Mouse (Mus musculus) E14TG2a.4 (cell line): ENCODE measurements around the gene Sgms1.

Experiments used
- H3K27me3 ChIP-seq: 2 replicates; pipeline ENCODE4 v1.6.1; 2014; ENCODE audit warnings: low read length, control low read depth; ENCODE audit not compliant: insufficient read depth
- H3K36me3 ChIP-seq: 2 replicates; pipeline ENCODE4 v1.6.1; 2014; ENCODE audit warnings: low read length, control low read depth; ENCODE audit not compliant: insufficient read depth
- H3K4me1 ChIP-seq: replicated peaks from 2 replicates; pipeline ENCODE4 v1.6.1; 2014; ENCODE audit warnings: low read depth, low read length, control low read depth
- H3K4me3 ChIP-seq: replicated peaks from 2 replicates; pipeline ENCODE4 v1.5.1; 2014; ENCODE audit warnings: mild to moderate bottlenecking, low read length
- H3K9me3 ChIP-seq: 2 replicates; pipeline ENCODE4 v1.6.1; 2014; ENCODE audit warnings: low read length, control low read depth
- CTCF ChIP-seq: conservative IDR thresholded peaks from 2 replicates; pipeline ENCODE4 v1.5.1; 2014; ENCODE audit warnings: low read length
- NANOG ChIP-seq: IDR thresholded peaks from 2 replicates; pipeline ENCODE4 v1.6.1; 2014; ENCODE audit warnings: borderline replicate concordance, low read length, mixed read lengths
- POU5F1 ChIP-seq: IDR thresholded peaks from 2 replicates; pipeline ENCODE4 v1.6.1; 2014; ENCODE audit warnings: low read length, borderline replicate concordance

Sgms1 gene

DNA sequence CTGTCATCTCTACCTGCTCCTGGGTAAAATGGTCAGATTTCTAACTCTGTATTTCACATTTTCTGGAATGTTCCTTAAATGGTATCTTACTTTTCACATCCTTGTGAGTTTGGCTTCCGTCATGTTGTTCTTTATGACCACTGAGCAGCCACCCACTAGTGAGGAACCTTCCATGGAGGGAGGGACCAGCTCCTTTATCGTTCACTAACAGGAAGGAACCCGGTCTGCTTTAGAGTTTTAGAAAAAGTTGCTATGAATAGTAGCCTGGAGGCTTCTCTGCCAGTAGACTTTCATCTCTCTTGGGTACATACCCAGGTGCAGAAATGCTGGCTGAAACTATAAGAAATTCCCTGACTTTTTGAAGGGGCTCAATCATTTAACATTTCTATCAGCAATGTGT is 111.6 kb downstream of the Sgms1 start:
- no peaks in the 10 kb centered on the region for H3K9me3 ChIP-seq
- H3K4me1 ChIP-seq = peaks cover 39% of the 10 kb centered on the region
- no peaks in the 10 kb centered on the region for H3K36me3 ChIP-seq
- TF ChIP-seq CTCF (no peak), POU5F1 (no peak), NANOG (no peak)
- H3K4me3 ChIP-seq = no peak overlapping the region
- H3K27me3 ChIP-seq = no peaks in the 10 kb centered on the region

DNA sequence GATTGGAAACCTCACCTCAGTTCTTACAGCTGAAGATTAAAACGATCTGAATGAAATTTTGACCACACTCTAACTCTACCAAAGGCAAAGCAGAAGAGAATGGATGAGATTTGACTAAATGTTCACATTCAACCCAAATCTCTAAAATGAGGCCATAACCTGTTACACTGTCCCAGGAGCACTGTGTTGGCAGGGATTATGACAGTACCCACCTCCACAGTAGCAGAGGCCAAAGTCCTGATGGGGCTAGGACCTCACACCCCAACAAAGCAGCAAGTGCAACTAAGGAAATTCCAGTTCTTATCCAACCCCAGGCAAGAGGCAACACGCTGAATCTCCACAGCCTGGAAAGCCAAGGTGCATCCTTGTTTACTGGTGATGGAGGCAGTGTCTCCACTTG is 112.2 kb downstream of the Sgms1 start:
- H3K9me3 ChIP-seq = no peaks in the 10 kb centered on the region

DNA sequence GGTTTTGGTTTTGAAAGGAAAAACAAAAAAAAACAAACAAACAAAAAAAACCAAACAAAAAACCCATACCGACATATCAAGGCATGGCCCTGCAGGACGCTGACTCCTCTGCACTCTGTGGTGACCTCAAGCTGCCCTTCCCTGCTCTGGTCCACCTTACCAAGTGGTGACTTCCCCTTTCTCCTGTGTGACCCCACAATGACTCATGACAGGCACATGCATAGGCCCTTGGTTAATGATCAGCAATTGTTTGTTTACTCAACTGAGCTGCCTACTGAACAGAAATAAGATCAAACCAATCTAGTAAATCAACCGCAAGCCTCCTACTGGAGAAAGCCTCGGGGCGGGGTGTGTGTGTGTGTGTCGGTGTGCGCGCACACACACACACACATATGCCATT is 112.7 kb downstream of the Sgms1 start:
- TF ChIP-seq POU5F1 (no peak), NANOG (no peak), CTCF (no peak)
- H3K4me3 ChIP-seq = no peak overlapping the region
- H3K36me3 ChIP-seq = no peaks in the 10 kb centered on the region
- H3K27me3 ChIP-seq = no peaks in the 10 kb centered on the region
- peaks cover 50% of the 10 kb centered on the region for H3K4me1 ChIP-seq
- no peaks in the 10 kb centered on the region for H3K9me3 ChIP-seq

More for the DNA sequence above, 112.2 kb downstream of the Sgms1 start:
- TF ChIP-seq CTCF = no peak
- no peak for TF ChIP-seq POU5F1
- TF ChIP-seq NANOG = no peak
- no peaks in the 10 kb centered on the region for H3K36me3 ChIP-seq
- no peaks in the 10 kb centered on the region for H3K27me3 ChIP-seq
- H3K4me3 ChIP-seq = no peak overlapping the region
- peaks cover 45% of the 10 kb centered on the region for H3K4me1 ChIP-seq

DNA sequence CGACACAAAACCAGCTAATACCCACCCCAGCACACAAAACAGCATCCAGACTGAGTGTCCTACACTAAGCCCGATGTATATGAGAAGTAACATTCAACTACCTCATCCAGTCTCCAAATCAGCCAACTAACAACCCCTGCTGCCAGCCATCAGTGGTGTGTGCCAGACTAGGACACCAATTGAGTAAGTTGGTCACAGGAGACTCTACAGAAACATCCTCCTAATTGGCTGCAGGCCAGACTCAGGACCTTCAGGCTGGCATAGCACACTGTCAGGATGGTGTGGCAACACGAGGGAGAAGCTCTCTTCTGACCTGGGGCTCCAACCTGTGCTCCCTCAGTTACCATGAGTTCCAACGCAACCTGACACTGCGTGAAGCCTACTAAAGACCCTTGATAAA is 113.3 kb downstream of the Sgms1 start:
- H3K9me3 ChIP-seq = no peaks in the 10 kb centered on the region
- no peak overlapping the region for H3K4me3 ChIP-seq
- no peaks in the 10 kb centered on the region for H3K27me3 ChIP-seq
- no peaks in the 10 kb centered on the region for H3K36me3 ChIP-seq
- TF ChIP-seq POU5F1 (no peak), NANOG (no peak)
- peaks cover 55% of the 10 kb centered on the region for H3K4me1 ChIP-seq

DNA sequence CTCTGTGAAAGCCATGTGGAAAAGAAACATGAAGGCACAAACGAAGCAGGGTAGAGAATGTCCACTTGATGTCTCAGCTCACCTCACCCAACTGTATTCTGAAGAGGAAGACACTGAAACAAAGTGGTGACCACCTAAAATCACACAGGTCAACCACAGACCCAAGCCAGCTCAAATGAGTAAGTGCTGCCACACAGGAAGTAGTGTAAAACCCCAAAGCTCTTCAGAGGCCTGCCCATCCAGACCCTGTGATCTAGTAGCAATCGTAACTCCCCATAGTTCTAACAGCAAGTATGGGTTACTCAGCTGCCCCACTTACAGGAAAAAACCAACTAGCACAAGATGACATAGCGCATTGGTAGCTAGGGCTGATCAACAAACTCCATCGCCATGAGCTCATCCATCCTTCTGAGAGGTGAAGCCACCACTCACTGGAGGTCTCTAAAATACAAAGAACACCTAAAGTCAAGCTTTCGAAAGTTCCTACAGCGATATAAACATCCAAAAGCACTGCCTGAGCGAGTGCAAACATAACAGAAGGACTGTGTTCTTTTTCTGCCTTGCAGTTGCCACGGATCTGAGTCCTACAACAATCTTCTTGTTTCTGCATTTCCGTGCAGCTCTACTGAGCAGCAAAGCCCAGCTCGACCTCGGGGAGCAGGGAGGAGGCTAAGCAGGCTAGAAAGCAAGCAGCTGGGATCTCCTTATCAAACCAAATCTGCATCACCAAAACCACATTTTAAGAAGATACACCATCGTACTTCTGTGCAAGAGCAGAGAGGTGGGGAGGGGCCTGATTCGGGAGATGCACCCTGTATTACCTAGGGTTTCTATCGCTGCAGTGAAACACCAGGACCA is 114.2 kb downstream of the Sgms1 start:
- Histone ChIP-seq H3K36me3 (no peaks in the 10 kb centered on the region), H3K9me3 (no peaks in the 10 kb centered on the region), H3K4me1 (peaks cover 65% of the 10 kb centered on the region), H3K27me3 (no peaks in the 10 kb centered on the region), H3K4me3 (no peak overlapping the region)
- TF ChIP-seq NANOG = no peak
- TF ChIP-seq CTCF = no peak
- TF ChIP-seq POU5F1 = no peak

DNA sequence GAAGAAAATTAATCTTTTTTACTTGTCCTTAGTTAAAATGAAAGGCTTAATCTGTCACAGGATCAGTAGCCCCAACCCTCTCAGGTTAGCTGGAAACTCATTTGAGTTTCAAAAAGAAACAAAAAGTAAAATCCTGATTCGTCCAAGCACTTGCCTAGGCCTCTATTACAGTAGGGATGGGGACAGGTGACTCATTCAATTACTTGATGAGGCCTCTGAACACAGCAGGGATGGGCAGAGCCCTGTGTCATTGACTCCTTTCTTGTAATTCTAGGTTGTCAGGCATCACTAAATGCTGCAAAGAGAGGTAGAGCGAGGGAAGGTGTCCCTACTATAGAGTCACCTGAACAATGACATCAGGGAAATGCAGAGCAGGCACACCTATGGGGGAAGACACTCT is 115.4 kb downstream of the Sgms1 start:
- Histone ChIP-seq H3K9me3 (no peaks in the 10 kb centered on the region), H3K4me1 (peaks cover 75% of the 10 kb centered on the region), H3K4me3 (no peak overlapping the region), H3K27me3 (no peaks in the 10 kb centered on the region), H3K36me3 (no peaks in the 10 kb centered on the region)
- TF ChIP-seq NANOG = no peak
- no peak for TF ChIP-seq POU5F1
- TF ChIP-seq CTCF = no peak

DNA sequence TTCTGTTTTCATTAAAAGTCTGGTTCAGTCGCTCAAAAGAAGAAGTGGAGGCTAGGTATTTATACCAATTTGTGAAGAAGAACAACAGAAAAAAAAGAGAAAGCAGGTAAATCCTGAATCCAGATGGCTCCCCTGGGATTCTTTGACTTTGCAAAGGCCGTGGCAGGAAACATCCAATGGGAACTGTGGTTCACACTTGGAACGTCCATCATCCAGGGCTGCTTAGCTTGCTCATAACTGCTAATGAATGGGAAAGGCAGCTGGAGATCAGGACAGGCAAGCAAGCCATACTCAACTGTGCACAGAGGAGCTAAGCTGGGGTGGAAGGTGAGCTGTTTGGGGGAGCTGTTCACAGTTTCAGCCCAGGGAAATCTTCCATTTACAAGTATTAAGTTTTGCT is 115.8 kb downstream of the Sgms1 start:
- H3K27me3 ChIP-seq = no peaks in the 10 kb centered on the region
- no peak overlapping the region for H3K4me3 ChIP-seq
- H3K36me3 ChIP-seq = no peaks in the 10 kb centered on the region
- TF ChIP-seq CTCF (no peak), POU5F1 (no peak), NANOG (no peak)
- H3K4me1 ChIP-seq = peaks cover 79% of the 10 kb centered on the region
- no peaks in the 10 kb centered on the region for H3K9me3 ChIP-seq

DNA sequence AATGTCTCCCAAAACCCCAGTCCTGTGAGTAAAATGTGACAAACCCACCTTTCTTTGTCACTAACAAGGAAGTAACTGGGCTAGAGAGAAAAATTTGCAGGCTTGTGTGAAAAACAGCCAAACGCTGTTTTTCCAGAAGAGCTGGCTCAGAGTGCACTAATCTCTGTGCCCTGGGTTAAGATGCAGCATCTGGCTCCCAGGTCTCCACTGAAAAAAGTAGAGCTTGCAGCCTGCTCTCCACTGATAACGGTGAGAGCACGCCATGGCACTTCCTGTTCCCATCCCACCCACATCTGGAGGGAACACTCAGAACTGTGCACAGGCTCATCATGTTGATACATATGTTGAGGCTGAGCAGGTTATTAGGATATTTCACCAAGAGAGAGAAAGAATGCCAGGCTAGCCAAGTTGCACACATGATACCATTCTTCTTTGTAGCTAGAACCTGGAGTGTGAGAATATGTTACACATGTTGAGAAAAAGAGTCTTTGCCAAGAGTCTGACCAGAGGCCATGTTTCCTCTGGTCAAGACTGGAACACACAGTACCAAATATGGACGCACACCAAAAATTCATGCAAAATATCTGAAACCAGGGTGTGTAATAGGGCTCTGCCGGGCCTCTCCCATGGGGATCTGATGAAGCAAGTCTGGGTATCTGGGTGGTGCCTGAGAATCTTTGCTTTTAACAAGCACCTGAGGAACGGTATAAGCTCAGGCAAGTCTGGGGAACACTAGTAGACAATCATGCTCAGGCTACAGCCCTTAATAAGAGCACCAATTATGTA is 116.8 kb downstream of the Sgms1 start:
- Histone ChIP-seq H3K4me1 (peaks cover 85% of the 10 kb centered on the region), H3K36me3 (no peaks in the 10 kb centered on the region), H3K9me3 (no peaks in the 10 kb centered on the region), H3K4me3 (0 out of 2 replicates have a peak overlapping the region, but pooled peaks have one; percentile 24), H3K27me3 (no peaks in the 10 kb centered on the region)
- no peak for TF ChIP-seq CTCF
- TF ChIP-seq POU5F1 = no peak
- no peak for TF ChIP-seq NANOG
